Mouse (Mus musculus) left cerebral cortex, adult 2 months (tissue): ENCODE measurements at regions not wholly inside any gene's neighbourhood (a gene's known extent, or its start where the extent isn't known, plus 50 kb on each side); places are given as distances from the start of the nearest gene placed in this dataset.

Experiments
- DNase-seq, 2 experiments: peaks; one replicate each; pipeline ENCODE4 v3.0.0; 2021 to 2022; ENCODE audit warnings: low spot score in 2 of 2, mixed read lengths in 1 of 2; ENCODE audit errors: extremely low spot score in 1 of 2
- H3K27ac ChIP-seq: fragments of 200-600 bp; 2 replicates; pipeline ENCODE4 v1.8.1; 2022
- H3K4me3 ChIP-seq: fragments of 200-600 bp; 2 replicates; pipeline ENCODE4 v1.8.1; 2022
- CTCF ChIP-seq: fragments of 200-600 bp; IDR thresholded peaks from 2 replicates; pipeline ENCODE4 v1.8.1; 2022; ENCODE audit warnings: antibody characterized with exemption, mild to moderate bottlenecking, moderate library complexity
- intact Hi-C: fragments of 180-260 bp; cut with DNase I; formaldehyde crosslinking; loops from one replicate; pipeline ENCODE4 v1.15.1; 2025

GRCm38 (mm10) chr13:37468304-37469178 lies 123.5 kb downstream of the Ly86 start:
- TF ChIP-seq CTCF: no peak
- no peak for DNase-seq
- intact Hi-C loops: loop anchor here (5.0 kb wide), 1 partner anchor 359 kb away; no protein-coding TSS in a partner anchor
- Histone ChIP-seq H3K4me3 (no peak overlapping the region), H3K27ac (peak overlapping the region; percentile 78)

GRCm38 (mm10) chr13:37470230-37470907 lies 125.4 kb downstream of the Ly86 start:
- intact Hi-C loops: no loop called here
- H3K4me3 ChIP-seq: no peak overlapping the region

DNA sequence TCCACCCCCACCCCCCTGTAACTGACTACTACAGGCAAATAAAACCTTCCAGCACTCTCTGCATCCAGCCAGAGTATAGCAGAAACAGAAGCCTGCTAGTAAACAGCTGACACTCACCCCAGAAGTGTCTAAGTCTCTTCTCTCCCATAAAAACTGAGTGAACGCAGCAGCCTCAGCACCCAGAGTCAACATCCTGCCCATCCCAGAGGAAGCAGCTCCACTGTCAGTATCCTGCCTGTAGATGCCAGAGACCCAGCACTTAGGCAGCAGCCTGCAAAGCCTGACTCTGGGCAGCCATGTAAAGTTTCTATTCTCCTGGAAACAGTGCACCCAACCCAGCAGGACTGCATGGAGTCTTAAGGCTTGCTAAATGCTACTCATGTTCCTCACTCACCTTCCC lies 128.4 kb downstream of the Ly86 start:
- H3K4me3 ChIP-seq: no peak overlapping the region
- no peak for DNase-seq
- intact Hi-C loops: no loop called here
- H3K27ac ChIP-seq: no peak overlapping the region
- TF ChIP-seq CTCF: no peak

More at GRCm38 (mm10) chr13:37470230-37470907, 125.4 kb downstream of the Ly86 start:
- DNase-seq: no peak
- H3K27ac ChIP-seq: no peak overlapping the region
- no peak for TF ChIP-seq CTCF

- Histone ChIP-seq H3K4me3 (no peak overlapping the region), H3K27ac (no peak overlapping the region)
- intact Hi-C loops: no loop called here
- no peak for DNase-seq
- TF ChIP-seq CTCF: no peak
Measured at GRCm38 (mm10) chr13:37475804-37476203, 130.8 kb downstream of the Ly86 start.

DNA sequence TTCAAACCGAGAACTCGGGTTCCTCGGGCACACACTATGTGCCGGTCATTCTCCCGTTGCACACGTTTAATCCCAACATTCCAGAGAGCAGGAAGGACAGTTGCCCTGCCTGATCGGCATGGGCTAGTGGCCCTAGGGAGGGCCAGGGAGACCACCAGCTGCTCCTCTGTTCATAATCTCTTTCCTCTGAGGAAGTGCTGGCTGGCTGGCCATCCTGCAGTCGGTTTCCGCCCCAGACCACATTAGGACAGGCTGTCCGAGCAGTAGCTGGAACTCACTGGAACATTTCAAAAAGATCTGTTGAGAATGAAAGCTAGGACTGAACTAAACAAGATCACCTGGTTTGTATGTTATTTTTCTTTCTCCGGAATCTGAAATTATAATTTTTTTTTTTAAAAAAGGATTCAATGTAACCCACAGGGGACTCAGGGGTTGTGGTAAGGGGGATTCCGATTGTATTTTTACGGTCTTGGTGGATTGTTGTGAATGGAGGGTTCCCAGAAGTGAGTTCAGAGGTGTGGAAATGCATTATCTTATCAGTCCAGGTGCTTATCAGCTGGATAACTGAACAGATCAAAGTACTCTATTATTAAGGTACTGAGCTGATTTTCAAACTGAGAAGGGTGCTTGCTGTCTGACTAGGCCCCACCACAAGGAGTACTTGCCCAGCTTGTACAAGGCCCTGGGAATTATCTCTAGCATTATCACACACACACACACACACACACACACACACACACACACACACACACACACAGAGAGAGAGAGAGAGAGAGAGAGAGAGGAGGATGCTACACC lies 131.4 kb downstream of the Ly86 start:
- intact Hi-C loops: no loop called here
- TF ChIP-seq CTCF: no peak
- Histone ChIP-seq H3K27ac (peak overlapping the region; percentile 53), H3K4me3 (no peak overlapping the region)
- no peak for DNase-seq

GRCm38 (mm10) chr13:37477342-37477741 lies 132.3 kb downstream of the Ly86 start:
- TF ChIP-seq CTCF: no peak
- Histone ChIP-seq H3K27ac (peak overlapping the region; percentile 64; the same call in 1 of the 2 replicates), H3K4me3 (no peak overlapping the region)
- DNase-seq: no peak
- intact Hi-C loops: no loop called here

DNA sequence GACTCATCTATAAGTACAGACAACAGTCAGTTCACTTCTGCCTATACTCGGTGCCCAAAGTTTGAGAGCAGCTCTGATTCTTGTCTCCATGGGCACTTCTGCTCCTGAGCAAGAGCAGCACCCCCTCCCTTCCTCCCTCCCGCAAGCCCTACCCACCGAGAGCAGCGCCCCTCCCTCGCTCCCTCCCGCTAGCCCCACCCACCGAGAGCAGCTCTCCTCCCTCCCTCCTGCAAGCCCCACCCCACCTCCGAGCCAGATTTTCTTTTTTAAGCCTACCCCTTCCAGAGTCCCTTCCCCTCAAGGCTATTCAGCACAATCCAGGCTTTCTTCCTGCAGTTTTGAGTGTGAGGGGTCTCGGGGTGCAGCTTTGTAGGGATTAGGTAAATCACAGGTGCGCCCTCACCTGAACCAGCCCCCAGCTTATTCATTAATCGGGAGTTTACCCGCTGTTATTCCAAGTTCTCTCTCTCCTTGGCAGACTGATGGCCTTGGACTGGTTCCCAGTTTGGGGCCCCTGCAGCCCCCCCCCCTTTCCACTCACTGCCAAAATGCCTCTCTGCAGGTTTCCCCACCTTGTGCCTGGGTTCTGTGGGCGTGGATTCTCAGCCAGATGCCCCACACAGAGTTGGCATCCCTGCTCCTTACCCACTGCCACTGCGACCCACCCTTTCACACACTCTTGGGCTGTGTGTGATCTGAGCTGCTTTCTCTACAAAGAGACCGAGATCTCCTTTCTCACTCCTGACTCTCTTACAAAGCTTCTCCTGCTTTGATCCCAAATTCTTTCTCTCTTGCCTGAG lies 132.9 kb downstream of the Ly86 start:
- no peak for TF ChIP-seq CTCF
- H3K4me3 ChIP-seq: no peak overlapping the region
- peak overlapping the region; percentile 64; the same call in 1 of the 2 replicates for H3K27ac ChIP-seq
- no peak for DNase-seq
- intact Hi-C loops: no loop called here

DNA sequence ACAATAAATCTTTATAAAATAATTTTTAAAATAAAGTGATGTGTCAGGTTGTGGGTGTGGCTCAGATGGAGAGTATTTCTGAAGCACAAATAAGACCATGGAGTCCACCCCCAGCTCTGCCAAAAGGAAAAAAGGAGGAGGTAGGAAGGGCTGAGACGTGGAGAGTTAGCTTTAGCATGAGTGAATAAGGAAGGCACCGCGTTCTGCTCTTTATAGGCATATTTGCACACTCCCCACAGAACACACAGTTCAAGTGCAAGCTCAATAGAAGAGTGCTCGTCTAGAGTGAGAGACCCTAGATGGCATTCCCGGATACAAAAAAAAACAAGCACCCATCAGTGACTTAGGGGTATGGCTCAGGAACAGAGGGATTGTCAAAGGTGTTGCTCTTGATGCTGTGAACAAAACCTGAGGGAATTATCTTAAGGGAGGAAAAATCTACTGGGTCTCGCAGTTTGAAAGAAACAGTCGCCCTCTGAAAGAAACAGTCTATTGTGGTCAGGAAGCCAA lies 134.2 kb downstream of the Ly86 start:
- no peak for DNase-seq
- no peak for TF ChIP-seq CTCF
- H3K27ac ChIP-seq: no peak overlapping the region
- H3K4me3 ChIP-seq: no peak overlapping the region
- intact Hi-C loops: no loop called here

- intact Hi-C loops: no loop called here
- TF ChIP-seq CTCF: no peak
- Histone ChIP-seq H3K4me3 (no peak overlapping the region), H3K27ac (peak overlapping the region; percentile 3; the same call in 1 of the 2 replicates)
- no peak for DNase-seq
Measured at GRCm38 (mm10) chr13:37481514-37481913, 136.5 kb downstream of the Ly86 start.

GRCm38 (mm10) chr13:37482038-37482437 lies 137.0 kb downstream of the Ly86 start:
- TF ChIP-seq CTCF: no peak
- intact Hi-C loops: no loop called here
- DNase-seq: no peak
- Histone ChIP-seq H3K4me3 (no peak overlapping the region), H3K27ac (peak overlapping the region; percentile 75)

DNA sequence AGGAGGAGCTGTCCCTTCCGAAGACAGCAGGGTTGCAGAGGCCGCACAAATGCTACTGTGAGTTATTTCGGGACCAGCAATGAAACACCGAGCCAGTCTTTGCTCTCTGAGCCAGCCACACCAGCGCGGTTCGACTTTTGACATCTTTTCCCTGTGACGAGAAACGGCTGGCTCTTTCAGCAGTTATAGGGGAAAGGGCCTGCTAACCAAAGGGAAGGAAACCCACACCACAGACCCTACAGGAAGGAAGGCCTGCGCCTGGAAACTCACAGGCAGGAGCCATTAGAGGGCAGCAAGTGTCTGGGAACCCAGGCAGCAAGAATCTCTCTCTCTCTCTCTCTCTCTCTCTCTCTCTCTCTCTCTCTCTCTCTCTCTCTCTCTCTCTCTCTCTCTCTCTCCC lies 137.6 kb downstream of the Ly86 start:
- intact Hi-C loops: no loop called here

More for the DNA sequence above, 137.6 kb downstream of the Ly86 start:
- Histone ChIP-seq H3K4me3 (no peak overlapping the region), H3K27ac (peak overlapping the region; percentile 74)
- DNase-seq: peak in 1 of 2 experiments; percentile 47
- TF ChIP-seq CTCF: peak; percentile 41
